Mouse (Mus musculus) CH12.LX (cell line): ENCODE data around the gene Ttc13. TPM values are rescaled to one million over a fixed set of nuclear protein-coding genes. Genes with fewer than 3 reads are reported as not detected.

Source experiments
- DNase-seq: peaks from one replicate; pipeline ENCODE4 v3.0.0-alpha.2; 2013; ENCODE audit errors: extremely low read depth
- H3K27ac ChIP-seq: 2 replicates; pipeline ENCODE4 v1.5.1; 2012; ENCODE audit warnings: low read depth, mild to moderate bottlenecking, control low read depth, moderate library complexity; ENCODE audit not compliant: insufficient read depth
- H3K27me3 ChIP-seq: replicated peaks from 2 replicates; pipeline ENCODE3; 2012; ENCODE audit warnings: inconsistent platforms
- H3K36me3 ChIP-seq, 2 experiments: replicated peaks in 1 of 2; 2 replicates each; pipeline versions ENCODE3 to v1.6.1; 2012; ENCODE audit warnings: inconsistent platforms in 1 of 2, low read length in 1 of 2, mild to moderate bottlenecking in 1 of 2, mixed read lengths in 1 of 2, moderate library complexity in 1 of 2; ENCODE audit not compliant: control insufficient read depth in 1 of 2, insufficient read depth in 1 of 2
- H3K4me1 ChIP-seq, 2 experiments: 2 replicates each; pipeline ENCODE4 v1.6.1; 2012; ENCODE audit warnings: inconsistent platforms in 1 of 2, moderate library complexity in 1 of 2; ENCODE audit not compliant: insufficient read depth in 2 of 2, control insufficient read depth in 1 of 2
- H3K4me2 ChIP-seq: 2 replicates; pipeline ENCODE4 v1.6.1; 2012; ENCODE audit warnings: low read depth, mild to moderate bottlenecking, control low read depth; ENCODE audit not compliant: poor library complexity, insufficient read depth, severe bottlenecking
- H3K4me3 ChIP-seq, 3 experiments: fragments of 150-350 bp in 1 of 3; sonication (generic) in 1 of 3; replicated peaks in 1 of 3; 2 replicates each; pipeline versions ENCODE3 to v1.5.1; 2011 to 2012; ENCODE audit warnings: low read depth in 2 of 3, low read length in 2 of 3, mild to moderate bottlenecking in 2 of 3, moderate library complexity in 2 of 3, control low read depth in 1 of 3, improper control_type of control experiment in 1 of 3, inconsistent platforms in 1 of 3, mixed read lengths in 1 of 3; ENCODE audit not compliant: poor library complexity in 1 of 3
- H3K79me2 ChIP-seq: replicated peaks from 2 replicates; pipeline ENCODE4 v1.6.1; 2012; ENCODE audit warnings: mild to moderate bottlenecking, moderate library complexity; ENCODE audit not compliant: control insufficient read depth, poor library complexity, insufficient read depth, severe bottlenecking; ENCODE audit errors: extremely low read depth
- H3K9ac ChIP-seq: 2 replicates; pipeline ENCODE4 v1.6.1; 2012; ENCODE audit warnings: low read depth, mild to moderate bottlenecking, control low read depth, moderate library complexity; ENCODE audit not compliant: insufficient read depth
- H3K9me3 ChIP-seq: replicated peaks from 2 replicates; pipeline ENCODE3; 2012; ENCODE audit warnings: low read length, inconsistent platforms, mixed read lengths
- CTCF ChIP-seq, 2 experiments: IDR thresholded peaks in 1 of 2; conservative IDR thresholded peaks in 1 of 2; 2 replicates each; pipeline ENCODE4 v1.5.1; 2011 to 2012; ENCODE audit warnings: low read depth in 2 of 2, low read length in 2 of 2, improper control_type of control experiment in 1 of 2, inconsistent platforms in 1 of 2, mild to moderate bottlenecking in 1 of 2, moderate library complexity in 1 of 2
- E2F4 ChIP-seq: IDR thresholded peaks from 2 replicates; pipeline ENCODE4 v1.6.1; 2011; ENCODE audit warnings: low read depth, low read length, improper control_type of control experiment; ENCODE audit not compliant: insufficient replicate concordance
- ETS1 ChIP-seq: conservative IDR thresholded peaks from 2 replicates; pipeline ENCODE4 v1.6.1; 2012; ENCODE audit warnings: low read depth, mild to moderate bottlenecking, inconsistent platforms, low read length, improper control_type of control experiment, moderate library complexity
- GABPA ChIP-seq: IDR thresholded peaks from 2 replicates; pipeline ENCODE4 v1.6.1; 2012; ENCODE audit warnings: low read depth, low read length, improper control_type of control experiment, inconsistent platforms; ENCODE audit not compliant: insufficient replicate concordance
- IRF4 ChIP-seq: IDR thresholded peaks from 2 replicates; pipeline ENCODE4 v1.6.1; 2014; ENCODE audit warnings: low read depth, mild to moderate bottlenecking, inconsistent platforms, low read length, improper control_type of control experiment
- JUND ChIP-seq: conservative IDR thresholded peaks from 2 replicates; pipeline ENCODE4 v1.6.1; 2011; ENCODE audit warnings: low read depth, low read length, improper control_type of control experiment
- KAT2A ChIP-seq: IDR thresholded peaks from 2 replicates; pipeline ENCODE4 v1.6.1; 2012; ENCODE audit warnings: low read length, improper control_type of control experiment, inconsistent platforms; ENCODE audit not compliant: insufficient replicate concordance
- MAFK ChIP-seq: IDR thresholded peaks from 2 replicates; pipeline ENCODE4 v1.6.1; 2011; ENCODE audit warnings: low read length, improper control_type of control experiment; ENCODE audit not compliant: insufficient replicate concordance
- MXI1 ChIP-seq: IDR thresholded peaks from 2 replicates; pipeline ENCODE4 v1.6.1; 2011; ENCODE audit warnings: mild to moderate bottlenecking, low read depth, low read length, improper control_type of control experiment
- MYC ChIP-seq: IDR thresholded peaks from 2 replicates; pipeline ENCODE4 v1.6.1; 2011; ENCODE audit warnings: low read depth, mild to moderate bottlenecking, improper control_type of control experiment, low read length
- NRF1 ChIP-seq: IDR thresholded peaks from 2 replicates; pipeline ENCODE4 v1.6.1; 2014; ENCODE audit warnings: low read depth, mild to moderate bottlenecking, inconsistent platforms, low read length, improper control_type of control experiment, moderate library complexity
- PAX5 ChIP-seq: IDR thresholded peaks from 2 replicates; pipeline ENCODE4 v1.6.1; 2012; ENCODE audit warnings: low read length, inconsistent platforms, mixed read lengths
- POLR2A ChIP-seq: IDR thresholded peaks from 2 replicates; pipeline ENCODE4 v1.6.1; 2011; ENCODE audit warnings: low read depth, mild to moderate bottlenecking, improper control_type of control experiment, low read length
- RAD21 ChIP-seq: IDR thresholded peaks from 2 replicates; pipeline ENCODE4 v1.6.1; 2011; ENCODE audit warnings: low read depth, mild to moderate bottlenecking, low read length, improper control_type of control experiment, moderate library complexity
- RCOR1 ChIP-seq: conservative IDR thresholded peaks from 2 replicates; pipeline ENCODE4 v1.6.1; 2012; ENCODE audit warnings: low read depth, mild to moderate bottlenecking, inconsistent platforms, low read length, improper control_type of control experiment
- SIN3A ChIP-seq: IDR thresholded peaks from 2 replicates; pipeline ENCODE4 v1.6.1; 2012; ENCODE audit warnings: low read length, improper control_type of control experiment, inconsistent platforms
- SMC3 ChIP-seq: IDR thresholded peaks from 2 replicates; pipeline ENCODE4 v1.6.1; 2011; ENCODE audit warnings: low read depth, low read length, improper control_type of control experiment
- TBP ChIP-seq: conservative IDR thresholded peaks from 2 replicates; pipeline ENCODE4 v1.6.1; 2011; ENCODE audit warnings: low read depth, low read length, improper control_type of control experiment
- TCF12 ChIP-seq: IDR thresholded peaks from 2 replicates; pipeline ENCODE4 v1.6.1; 2014; ENCODE audit warnings: low read depth, mild to moderate bottlenecking, inconsistent platforms, low read length, improper control_type of control experiment
- USF1 ChIP-seq: IDR thresholded peaks from 2 replicates; pipeline ENCODE4 v1.6.1; 2014; ENCODE audit warnings: low read depth, mild to moderate bottlenecking, inconsistent platforms, low read length, improper control_type of control experiment
- ZKSCAN1 ChIP-seq: IDR thresholded peaks from 2 replicates; pipeline ENCODE4 v1.6.1; 2012; ENCODE audit warnings: low read depth, inconsistent platforms, low read length, improper control_type of control experiment, borderline replicate concordance
- ZMIZ1 ChIP-seq: IDR thresholded peaks from 2 replicates; pipeline ENCODE4 v1.6.1; 2012; ENCODE audit warnings: low read depth, mild to moderate bottlenecking, inconsistent platforms, low read length, improper control_type of control experiment
- ZNF384 ChIP-seq: IDR thresholded peaks from 2 replicates; pipeline ENCODE4 v1.6.1; 2012; ENCODE audit warnings: low read depth, low read length, improper control_type of control experiment, inconsistent platforms
- dilution Hi-C: fragments of 300-500 bp; cut with MboI; formaldehyde crosslinking; loops from 2 replicates; pipeline ENCODE4 v1.14.3; 2020; ENCODE audit warnings: low sequenced_read_pairs; ENCODE audit not compliant: extremely low pct_unique_long_range_greater_than_20kb, extremely low pct_ligation_motif_present
- in situ Hi-C: fragments of 300-500 bp; cut with MboI; formaldehyde crosslinking; loops from 3 replicates; pipeline ENCODE4 v1.14.3; 2019; ENCODE audit warnings: low sequenced_read_pairs, low pct_ligation_motif_present, low pct_unique_long_range_greater_than_20kb, mixed read lengths
- polyA plus RNA-seq: library from polyadenylated mRNA; unstranded; fragments of >175 nt; gene quantifications from 2 replicates; pipeline ENCODE4 v1.2.1, GENCODE M21; 2012; ENCODE audit warnings: low read depth; ENCODE audit not compliant: insufficient read length
- total RNA-seq, 2 experiments: library from RNA; depleted of rRNA; stranded (reverse); fragments of 300-350 nt in 1 of 2; fragments of >200 nt in 1 of 2; gene quantifications; 2 replicates each; pipeline ENCODE4 v1.2.3; 2012 to 2014

Gene Ttc13
- total and polyA plus RNA-seq, 3 experiments, result 30.8 to 33.6 (median 33.5) TPM

DNA sequence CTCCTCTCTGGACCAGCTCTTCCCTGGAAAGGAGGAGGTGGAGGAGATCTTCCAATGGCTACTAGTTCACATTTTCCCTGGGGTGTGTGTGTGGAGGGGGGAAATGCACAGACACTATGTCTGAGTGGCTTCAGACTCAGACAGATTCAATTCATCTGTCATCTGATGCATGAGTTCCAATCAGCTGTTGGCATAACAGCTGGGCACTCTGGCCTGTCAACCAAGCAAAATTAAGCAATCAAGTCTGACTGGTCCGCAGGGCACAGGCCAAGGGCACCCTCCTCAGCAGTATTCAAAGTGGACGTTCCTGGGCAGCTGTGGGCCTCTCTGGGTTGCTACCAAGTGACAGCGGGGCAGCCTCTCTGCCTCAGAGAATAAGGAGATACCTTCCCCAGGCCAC, 53.0 kb downstream of the Ttc13 start:
- Histone ChIP-seq H3K36me3 (peaks cover 15 to 36% of the 10 kb centered on the region in 2 experiments), H3K4me1 (no peaks in the 10 kb centered on the region), H3K27me3 (peaks cover 2% of the 10 kb centered on the region), H3K9me3 (no peaks in the 10 kb centered on the region), H3K79me2 (no peaks in the 10 kb centered on the region), H3K9ac (no peak overlapping the region), H3K4me2 (no peak overlapping the region), H3K27ac (no peak overlapping the region), H3K4me3 (no peak overlapping the region)
- in situ Hi-C loops (loop anchor here (5.0 kb wide), 1 partner anchor 36 kb away; no protein-coding TSS in a partner anchor), dilution Hi-C loops (no loop called here)
- TF ChIP-seq RCOR1 (no peak), POLR2A (no peak), ETS1 (no peak), NRF1 (no peak), KAT2A (no peak), IRF4 (no peak), ZMIZ1 (no peak), CTCF (conservative IDR thresholded peaks at IDR 0.05 in 1 of 2, IDR thresholded peaks at IDR 0.05 in 1 of 2; ENCODE audit: low read depth in 2 of 2, low read length in 2 of 2) (no peak), USF1 (no peak)
- DNase-seq, result no peak

DNA sequence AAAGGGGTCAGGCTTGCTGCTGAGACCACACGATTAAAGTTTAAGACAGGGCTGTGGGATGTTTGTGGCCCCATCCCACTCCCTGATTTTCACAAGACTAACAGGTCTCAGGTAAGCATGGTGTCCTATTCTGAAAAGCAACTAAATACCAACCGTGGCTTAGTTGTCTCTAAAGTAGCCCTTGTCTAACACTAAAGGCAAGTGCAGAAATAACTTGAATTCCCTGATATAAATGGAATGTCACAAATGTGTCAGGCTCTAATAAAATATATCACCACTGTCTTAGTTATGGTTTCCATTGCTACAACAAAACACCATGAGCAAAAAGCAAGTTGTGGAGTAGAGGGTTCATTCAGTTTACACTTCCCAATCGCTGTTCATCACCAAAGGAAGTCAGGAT, 57.4 kb downstream of the Ttc13 start:
- Histone ChIP-seq H3K36me3 (peaks cover 0 to 2% of the 10 kb centered on the region in 2 experiments), H3K27me3 (peaks cover 2% of the 10 kb centered on the region), H3K4me3 (no peak overlapping the region), H3K9ac (no peak overlapping the region), H3K79me2 (no peaks in the 10 kb centered on the region), H3K27ac (no peak overlapping the region), H3K9me3 (no peaks in the 10 kb centered on the region), H3K4me1 (peaks cover 6 to 13% of the 10 kb centered on the region in 2 experiments; a peak in 2 of 4 replicates), H3K4me2 (no peak overlapping the region)
- TF ChIP-seq TCF12, result no peak
- no peak for TF ChIP-seq TBP
- no peak for TF ChIP-seq RAD21
- TF ChIP-seq IRF4, result no peak
- no peak for TF ChIP-seq PAX5
- no peak for TF ChIP-seq GABPA
- TF ChIP-seq MAFK, result no peak
- no peak for TF ChIP-seq SMC3
- TF ChIP-seq JUND, result no peak
- no peak for TF ChIP-seq ZKSCAN1
- TF ChIP-seq MXI1, result no peak
- TF ChIP-seq MYC, result no peak
- no peak for TF ChIP-seq SIN3A
- no peak for TF ChIP-seq E2F4
- TF ChIP-seq ZNF384, result no peak
- no peak for TF ChIP-seq USF1
- in situ Hi-C loops, result no loop called here
- no peak for DNase-seq
- dilution Hi-C loops, result no loop called here
